Mouse (Mus musculus) macrophage (primary cell): Measurements from ENCODE around the gene Nsun3. TPM values are rescaled to one million over a fixed set of nuclear protein-coding genes. Genes with fewer than 3 reads are reported as not detected.

Experiments used
- H3K27ac ChIP-seq: fragments of 350-480 bp; formaldehyde crosslinking; 2 replicates; pipeline ENCODE4 v1.9.0; 2021
- H3K36me3 ChIP-seq: fragments of 350-480 bp; formaldehyde crosslinking; 2 replicates; pipeline ENCODE4 v1.9.0; 2021; ENCODE audit errors: inconsistent target
- H3K4me3 ChIP-seq: fragments of 350-480 bp; formaldehyde crosslinking; 2 replicates; pipeline ENCODE4 v1.9.0; 2021; ENCODE audit errors: inconsistent target
- H3K79me2 ChIP-seq: fragments of 350-480 bp; formaldehyde crosslinking; 2 replicates; pipeline ENCODE4 v1.9.0; 2021; ENCODE audit errors: inconsistent target
- WGBS: methylation state at CpG from one replicate; pipeline ENCODE4 v1.1.7; 2026; ENCODE audit warnings: inconsistent platforms; ENCODE audit not compliant: missing documents; 5-methylcytosine and 5-hydroxymethylcytosine counted together
- polyA plus RNA-seq: library from polyadenylated mRNA; stranded (reverse); fragments of 250-400 nt; gene quantifications from 3 replicates; pipeline ENCODE4 v1.2.4, GENCODE M21; 2018; ENCODE audit warnings: inconsistent platforms
- total RNA-seq, 78 experiments: library from RNA; depleted of rRNA; stranded (reverse); fragments of 250-400 nt; gene quantifications; 1 replicate in 9 of 78; 2 replicates in 24 of 78; 3 replicates in 43 of 78; 4 replicates in 2 of 78; pipeline ENCODE4 v1.2.4; 2018; ENCODE audit warnings: inconsistent platforms in 56 of 78

Nsun3 gene
- 10 to 100 TPM; 14.9 to 78.1 (median 33.6) TPM for total RNA-seq (2018; cell fraction: chromatin; rRNA removed)
- 10 to 100 TPM in 25 of 26 experiments, 1 to 10 TPM in 1; 7.6 to 18.7 (median 15.7) TPM for total RNA-seq (2018; cell fraction: cytosol; rRNA removed)
- 10 to 100 TPM; 11.3 to 52.7 (median 25.4) TPM for total RNA-seq (2018; cell fraction: nucleus; rRNA removed)
- 9.3 to 17.7 TPM (median 12.7 TPM) in 3 replicates for polyA plus RNA-seq

GRCm38 (mm10) chr16:62786621-62787331 lies at the start of gene Nsun3:
Gene Nsun3 (minus strand): TSS chr16:62786818.
- Histone ChIP-seq H3K27ac (peak within 1 kb of the TSS; percentile 71), H3K36me3 (no peaks in the 10 kb centered on the region), H3K4me3 (peak within 1 kb of the TSS; percentile 77), H3K79me2 (peaks cover 36% of the 10 kb centered on the region)
- 1% methylated on average over 41 of the region's 41 CpGs for WGBS

- H3K36me3 ChIP-seq: no peaks in the 10 kb centered on the region
- no peaks in the 10 kb centered on the region; the same call in 1 of the 2 replicates for H3K79me2 ChIP-seq
- H3K27ac ChIP-seq: no peak overlapping the region
- 71% methylated on average over 3 of the region's 3 CpGs for WGBS
- H3K4me3 ChIP-seq: no peak overlapping the region
Measured at GRCm38 (mm10) chr16:62834016-62834735, 47.6 kb upstream of the Nsun3 start.

DNA sequence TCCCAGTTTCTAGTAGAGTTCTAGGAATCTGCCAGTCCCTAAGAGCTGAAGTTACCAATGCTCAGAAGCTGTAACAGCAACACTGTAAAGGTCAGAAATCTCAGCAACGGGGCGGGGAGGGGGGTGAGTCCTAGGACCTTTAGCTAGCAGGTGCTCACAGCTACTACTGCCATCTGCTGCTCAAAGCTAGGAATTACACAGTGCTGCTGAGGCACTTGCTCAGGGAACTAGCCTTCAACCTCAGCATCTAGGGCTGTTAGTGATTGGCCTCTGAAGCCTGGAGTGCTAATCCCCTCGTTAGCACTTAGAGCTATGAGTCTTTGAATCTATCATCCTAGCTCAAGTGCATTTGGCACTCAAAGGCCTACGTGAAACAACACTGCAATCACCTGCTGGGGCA lies 45.9 kb upstream of the Nsun3 start:
- no peaks in the 10 kb centered on the region for H3K79me2 ChIP-seq
- no peak overlapping the region for H3K4me3 ChIP-seq
- no peak overlapping the region for H3K27ac ChIP-seq
- H3K36me3 ChIP-seq: no peaks in the 10 kb centered on the region
- 30% methylated on average over 4 of the region's 4 CpGs for WGBS

DNA sequence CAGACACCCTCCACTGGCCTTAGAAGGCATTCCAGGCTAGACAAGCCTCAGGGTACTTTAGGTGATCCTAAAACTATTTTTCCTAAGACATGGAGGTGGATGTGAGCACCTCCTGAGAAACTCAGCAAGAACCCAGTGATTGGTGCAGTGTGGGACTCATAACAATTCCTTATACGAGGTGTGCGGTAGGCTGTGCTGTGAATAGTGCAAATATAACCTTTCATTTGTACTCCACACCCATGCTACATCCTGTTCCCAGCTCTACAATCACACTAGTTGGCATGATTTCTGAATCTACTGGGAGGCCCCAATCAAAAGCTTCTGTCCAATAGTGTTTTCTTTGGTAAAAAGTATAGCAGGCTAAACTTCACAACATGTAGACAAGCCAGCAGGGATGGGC lies 45.4 kb upstream of the Nsun3 start:
- Histone ChIP-seq H3K79me2 (no peaks in the 10 kb centered on the region), H3K27ac (no peak overlapping the region), H3K36me3 (no peaks in the 10 kb centered on the region), H3K4me3 (no peak overlapping the region)
- WGBS: 70% methylated on average over 2 of the region's 2 CpGs

DNA sequence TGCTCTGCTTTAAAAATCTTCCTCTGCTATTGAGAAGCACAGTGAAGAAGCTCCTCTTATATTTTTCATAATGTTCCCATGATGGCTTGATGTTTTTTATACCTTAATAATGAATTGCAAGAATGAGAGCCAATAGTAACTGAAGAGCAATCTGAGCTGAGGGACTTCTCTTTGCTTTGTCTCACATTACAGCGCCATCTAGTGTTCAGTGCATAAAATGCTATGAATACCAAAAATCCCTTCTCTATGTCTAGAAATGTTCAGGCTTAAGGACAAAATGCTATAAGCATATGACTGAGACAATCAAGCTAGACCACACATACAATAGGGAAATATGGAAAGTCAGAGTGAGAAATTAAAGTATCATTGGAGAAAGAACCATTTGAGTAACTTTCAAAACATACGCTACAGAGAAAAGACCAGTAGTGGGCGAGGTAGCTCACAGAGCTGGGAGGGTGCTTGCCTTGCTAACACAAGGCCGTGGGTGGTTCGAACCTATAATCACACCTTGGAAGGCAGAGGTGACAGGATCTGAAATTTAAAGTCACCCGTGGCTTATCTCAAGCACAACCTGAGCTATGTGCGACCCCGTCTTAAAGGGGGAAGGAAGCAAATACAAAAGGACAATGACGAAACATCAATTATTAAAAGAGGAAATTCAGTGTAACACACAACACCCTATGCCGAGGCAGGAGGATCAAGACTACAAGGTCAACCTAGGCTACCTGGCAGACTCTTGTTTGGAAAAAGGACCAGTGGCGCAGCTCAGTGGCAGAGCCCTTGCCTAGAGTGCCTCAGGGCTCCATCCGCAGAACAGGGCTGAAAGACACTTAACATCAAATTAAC lies 39.8 kb upstream of the Nsun3 start:
- no peak overlapping the region for H3K4me3 ChIP-seq
- no peak overlapping the region for H3K27ac ChIP-seq
- no peaks in the 10 kb centered on the region for H3K79me2 ChIP-seq
- 46% methylated on average over 12 of the region's 12 CpGs for WGBS
- H3K36me3 ChIP-seq: no peaks in the 10 kb centered on the region

DNA sequence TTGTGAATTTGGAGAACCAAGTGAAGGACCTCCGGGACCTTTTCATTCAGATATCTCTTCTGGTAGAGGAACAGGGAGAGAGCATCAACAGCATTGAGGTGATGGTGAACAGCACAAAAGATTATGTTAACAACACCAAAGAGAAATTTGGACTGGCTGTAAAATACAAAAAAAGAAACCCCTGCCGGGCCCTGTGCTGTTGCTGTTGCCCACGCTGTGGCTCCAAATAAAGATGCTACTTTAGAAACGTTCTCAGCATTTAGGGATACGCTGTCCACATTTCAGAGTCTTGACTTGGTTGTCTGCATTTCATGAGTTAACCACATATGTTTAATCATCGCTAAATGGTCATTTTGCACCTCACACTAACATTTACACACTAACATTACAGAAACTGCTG lies 35.9 kb upstream of the Nsun3 start:
- Histone ChIP-seq H3K4me3 (no peak overlapping the region), H3K27ac (no peak overlapping the region), H3K79me2 (no peaks in the 10 kb centered on the region), H3K36me3 (no peaks in the 10 kb centered on the region)
- 92% methylated on average over 6 of the region's 6 CpGs for WGBS

DNA sequence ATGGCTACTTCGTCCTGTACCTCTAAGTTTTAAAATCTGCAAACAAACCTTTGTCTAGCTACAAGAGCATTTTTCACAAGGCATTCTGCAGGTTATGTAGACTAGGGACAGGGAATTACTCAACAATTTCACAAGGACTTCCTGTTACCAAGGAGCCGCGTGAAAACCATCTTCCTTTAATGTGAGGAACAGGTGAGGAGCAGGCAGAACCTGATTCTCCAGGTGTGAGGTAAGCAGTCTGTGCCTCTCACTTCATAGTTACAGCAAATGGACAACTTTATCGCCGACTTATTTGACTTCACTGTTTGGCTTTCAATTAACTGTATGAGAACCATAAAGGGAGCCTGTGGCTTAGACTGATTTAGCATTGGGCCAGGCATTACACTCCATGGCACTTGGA lies 27.9 kb upstream of the Nsun3 start, which contains the start of gene Stx19:
Gene Stx19, plus strand, starts transcription at position 186 of the 400 bp plus-strand sequence.
- WGBS: 79% methylated on average over 5 of the region's 5 CpGs
- Histone ChIP-seq H3K36me3 (no peaks in the 10 kb centered on the region), H3K79me2 (no peaks in the 10 kb centered on the region), H3K4me3 (no peak within 1 kb of the TSS), H3K27ac (no peak within 1 kb of the TSS)

GRCm38 (mm10) chr16:62813790-62814189 lies 27.2 kb upstream of the Nsun3 start:
- no peaks in the 10 kb centered on the region for H3K36me3 ChIP-seq
- no peaks in the 10 kb centered on the region for H3K79me2 ChIP-seq
- no peak overlapping the region for H3K4me3 ChIP-seq
- 85% methylated on average over 5 of the region's 5 CpGs for WGBS
- H3K27ac ChIP-seq: no peak overlapping the region

DNA sequence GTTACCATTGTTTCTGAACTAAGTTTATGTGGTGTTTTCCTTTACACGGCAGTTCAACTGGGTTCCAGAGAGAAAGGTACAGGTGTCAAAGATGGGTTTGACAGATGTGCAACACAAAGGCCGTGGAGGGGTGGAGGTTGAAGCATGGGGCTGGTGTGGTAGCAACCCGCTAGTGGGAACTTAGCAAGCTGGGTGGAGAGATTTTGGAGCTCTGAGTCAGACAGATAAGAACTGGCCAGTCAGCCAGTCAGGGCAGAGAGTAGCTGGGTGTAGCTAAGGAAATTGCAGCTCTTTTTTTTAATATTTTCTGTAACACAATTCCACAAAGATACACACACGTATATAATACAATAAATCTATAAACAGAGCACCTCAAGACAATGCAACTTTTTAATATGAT lies 24.2 kb upstream of the Nsun3 start:
- H3K36me3 ChIP-seq: no peaks in the 10 kb centered on the region
- no peak overlapping the region for H3K4me3 ChIP-seq
- no peak overlapping the region for H3K27ac ChIP-seq
- H3K79me2 ChIP-seq: no peaks in the 10 kb centered on the region
- 94% methylated on average over 4 of the region's 4 CpGs for WGBS

- no peak overlapping the region for H3K27ac ChIP-seq
- no peaks in the 10 kb centered on the region for H3K79me2 ChIP-seq
- 53% methylated on average over 8 of the region's 8 CpGs for WGBS
- H3K4me3 ChIP-seq: no peak overlapping the region
- H3K36me3 ChIP-seq: 0 out of 2 replicates have a peak, but pooled peaks cover 3% of the 10 kb centered on the region
Measured at GRCm38 (mm10) chr16:62807249-62807979, 20.8 kb upstream of the Nsun3 start.

DNA sequence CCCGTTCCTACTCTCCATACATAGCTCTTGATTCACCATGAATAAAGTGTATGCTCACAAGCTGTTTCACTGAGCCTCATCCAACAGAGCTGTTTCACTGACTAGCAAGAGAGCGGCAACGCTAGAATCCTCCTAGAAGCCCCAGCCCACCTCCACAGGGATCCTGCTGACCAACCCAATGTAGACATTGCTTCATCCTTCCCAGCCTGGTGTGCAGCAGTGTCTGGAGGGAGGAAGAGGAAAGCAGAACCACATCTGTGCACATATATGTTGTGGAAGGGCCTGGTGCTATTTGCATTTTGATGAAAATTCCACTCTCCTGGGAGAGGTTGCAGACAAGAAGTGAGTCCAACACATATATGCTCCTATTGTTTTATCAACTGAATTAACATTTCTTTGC lies 18.0 kb upstream of the Nsun3 start:
- H3K4me3 ChIP-seq: no peak overlapping the region
- H3K79me2 ChIP-seq: no peaks in the 10 kb centered on the region
- WGBS: 87% methylated on average over 3 of the region's 3 CpGs
- H3K36me3 ChIP-seq: 0 out of 2 replicates have a peak, but pooled peaks cover 7% of the 10 kb centered on the region
- no peak overlapping the region for H3K27ac ChIP-seq

- WGBS: 91% methylated on average over 3 of the region's 3 CpGs
- H3K27ac ChIP-seq: no peak overlapping the region
- H3K36me3 ChIP-seq: 0 out of 2 replicates have a peak, but pooled peaks cover 7% of the 10 kb centered on the region
- no peak overlapping the region for H3K4me3 ChIP-seq
- no peaks in the 10 kb centered on the region for H3K79me2 ChIP-seq
Measured at GRCm38 (mm10) chr16:62799839-62800238, 13.2 kb upstream of the Nsun3 start.

GRCm38 (mm10) chr16:62799426-62799825 lies 12.8 kb upstream of the Nsun3 start:
- Histone ChIP-seq H3K36me3 (0 out of 2 replicates have a peak, but pooled peaks cover 7% of the 10 kb centered on the region), H3K4me3 (no peak overlapping the region), H3K27ac (no peak overlapping the region), H3K79me2 (no peaks in the 10 kb centered on the region)
- WGBS: 89% methylated on average over 4 of the region's 4 CpGs

DNA sequence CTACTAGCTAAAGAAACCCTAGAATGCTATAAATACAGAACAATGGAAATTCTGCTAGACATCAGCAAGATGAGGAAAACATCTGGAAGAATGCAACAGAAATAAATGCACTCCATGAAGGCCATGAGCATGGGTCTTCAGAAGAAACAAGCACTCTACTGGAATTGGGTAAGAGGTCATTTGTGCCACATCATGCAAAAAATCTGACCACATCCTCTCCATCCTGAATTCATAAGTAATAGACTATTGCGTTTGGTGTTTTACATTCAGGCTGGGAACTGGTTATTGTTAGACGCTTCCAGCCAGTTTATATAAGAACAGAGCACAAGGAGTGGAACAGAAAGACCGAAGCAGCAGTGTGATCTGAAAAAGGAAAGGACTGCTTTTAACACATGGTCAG lies 12.2 kb upstream of the Nsun3 start:
- 47% methylated on average over 3 of the region's 3 CpGs for WGBS
- H3K27ac ChIP-seq: no peak overlapping the region
- no peak overlapping the region for H3K4me3 ChIP-seq
- H3K36me3 ChIP-seq: 0 out of 2 replicates have a peak, but pooled peaks cover 7% of the 10 kb centered on the region
- no peaks in the 10 kb centered on the region for H3K79me2 ChIP-seq
